Mouse (Mus musculus) midbrain, embryonic 10.5 days (tissue): ENCODE results near the gene Ciao1. TPM values are rescaled to one million over a fixed set of nuclear protein-coding genes. Genes with fewer than 3 reads are reported as not detected.
"Not testable (repeated sequence)": the region's sequence is repeated elsewhere in the genome, so short reads cannot be mapped to it uniquely, and the experiment has no call there.

Experiments used
- DNase-seq: peaks from one replicate; pipeline ENCODE4 v3.0.0-alpha.2; 2017; ENCODE audit warnings: low spot score
- H3K27ac ChIP-seq: fragments of 300-500 bp; sonication (generic); replicated peaks from 2 replicates; pipeline ENCODE4 v1.5.1; 2016; ENCODE audit warnings: mild to moderate bottlenecking
- H3K27me3 ChIP-seq: fragments of 300-500 bp; sonication (generic); 2 replicates; pipeline ENCODE4 v1.6.1; 2016; ENCODE audit warnings: low read depth, mild to moderate bottlenecking; ENCODE audit not compliant: poor library complexity, severe bottlenecking
- H3K36me3 ChIP-seq: fragments of 300-500 bp; sonication (generic); 2 replicates; pipeline ENCODE4 v1.6.1; 2016; ENCODE audit warnings: mild to moderate bottlenecking, moderate library complexity
- H3K4me1 ChIP-seq: fragments of 300-500 bp; sonication (generic); 2 replicates; pipeline ENCODE4 v1.6.1; 2016
- H3K4me3 ChIP-seq: fragments of 300-500 bp; sonication (generic); 2 replicates; pipeline ENCODE4 v1.5.1; 2016; ENCODE audit warnings: mild to moderate bottlenecking, moderate library complexity
- H3K9me3 ChIP-seq: fragments of 300-500 bp; sonication (generic); replicated peaks from 2 replicates; pipeline ENCODE4 v1.6.1; 2016; ENCODE audit warnings: mild to moderate bottlenecking
- WGBS: fragments of 180-500 bp; shearing (Covaris S2); methylation state at CpG from one replicate; pipeline ENCODE4 v1.1.7; 2016; 5-methylcytosine and 5-hydroxymethylcytosine counted together
- polyA plus RNA-seq: library from polyadenylated mRNA; unstranded; fragments of >200 nt; fragmentation: Nextera tagmentation; extraction: Ambion mirVana; gene quantifications from 2 replicates; pipeline ENCODE4 v1.2.1, GENCODE M21; 2016

Gene Ciao1
- polyA plus RNA-seq = 46.3 and 56.2 TPM in 2 replicates

DNA sequence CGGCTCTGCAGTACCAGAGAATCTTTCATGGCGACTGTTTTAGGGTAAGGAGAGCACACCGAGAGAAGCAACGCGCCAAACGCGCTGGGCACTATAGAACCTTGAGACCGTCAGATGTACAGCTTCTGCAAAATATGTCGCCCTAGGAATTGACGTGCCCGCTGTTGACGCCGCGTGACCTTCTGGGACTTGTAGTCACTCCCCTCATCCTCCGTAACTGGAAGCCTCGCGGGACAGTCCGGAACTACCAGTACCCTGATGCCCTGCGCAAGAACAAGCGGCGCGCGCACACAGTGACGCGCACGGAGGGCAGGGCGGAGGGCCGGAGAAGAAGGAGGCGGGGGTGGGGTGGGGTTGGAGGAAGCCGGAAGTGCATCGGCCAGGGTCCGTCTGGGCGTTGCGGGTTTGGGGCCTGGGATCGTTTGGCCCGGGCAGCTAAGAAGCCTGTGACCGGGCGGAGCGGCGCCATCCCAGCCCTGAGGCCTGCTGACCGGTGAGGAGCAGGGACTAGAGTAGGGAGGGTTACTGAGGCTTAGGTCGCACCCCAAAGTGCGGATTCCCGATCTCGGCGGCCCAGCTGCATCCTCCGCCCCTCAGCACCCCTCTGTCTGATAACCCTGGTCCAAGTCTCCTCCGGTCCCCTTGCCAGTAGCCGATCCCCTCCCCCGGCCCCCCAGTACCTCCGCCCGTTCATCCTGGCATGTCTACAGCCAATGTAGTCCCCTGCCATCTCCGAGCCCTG, at the start of gene Ciao1, which contains the start of gene Tmem127:
TSS of gene Ciao1 (minus strand) at position 225 of the 742 bp plus-strand sequence.
TSS of gene Tmem127 (plus strand) at position 317 of the 742 bp plus-strand sequence.
- peaks cover 48% of the 10 kb centered on the region for H3K36me3 ChIP-seq
- no peaks in the 10 kb centered on the region for H3K9me3 ChIP-seq
- H3K4me1 ChIP-seq = peaks cover 27% of the 10 kb centered on the region
- peak within 1 kb of the TSS; percentile 85 for H3K27ac ChIP-seq
- WGBS = under 1% methylated on average over 53 of the region's 53 CpGs
- peak within 1 kb of the TSS; percentile 98 for H3K4me3 ChIP-seq
- no peaks in the 10 kb centered on the region for H3K27me3 ChIP-seq
- DNase-seq = peak; percentile 99

DNA sequence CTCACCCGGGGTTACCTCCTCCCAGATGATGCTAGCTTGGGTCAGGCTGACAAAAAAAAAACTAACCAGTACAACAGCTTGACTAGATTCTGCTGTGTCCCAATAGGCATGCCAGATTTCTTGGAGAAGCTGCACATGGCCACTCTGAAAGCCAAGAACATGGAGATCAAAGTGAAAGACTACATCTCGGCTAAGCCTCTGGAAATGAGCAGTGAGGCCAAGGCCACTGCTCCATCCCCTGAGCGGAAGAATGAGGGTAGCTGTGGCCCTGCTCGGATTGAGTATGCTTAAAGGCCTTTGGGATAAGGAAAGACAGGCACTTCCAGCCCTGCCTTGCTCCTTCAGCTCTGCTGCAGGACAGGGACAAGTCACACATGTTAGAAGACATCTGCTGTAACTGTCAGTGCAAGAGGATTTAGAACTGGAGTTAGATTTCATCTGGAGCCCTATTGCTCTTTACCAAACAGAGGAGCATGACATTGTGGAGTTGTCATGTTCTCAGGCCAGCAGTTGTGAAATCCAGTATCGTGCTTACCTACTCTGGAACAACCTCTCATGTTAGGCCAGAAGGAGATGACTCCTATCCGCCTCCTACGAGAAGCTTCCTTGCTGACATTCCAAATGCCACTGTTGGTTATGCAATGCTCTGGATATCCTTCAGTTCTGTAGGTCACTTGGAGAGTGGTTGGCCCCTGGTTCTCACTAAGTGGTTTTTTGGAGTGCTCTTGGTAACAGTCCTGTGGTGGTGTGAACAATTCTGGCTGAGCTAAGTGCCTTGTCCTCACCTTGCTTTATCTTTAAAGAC, 49.6 kb upstream of the Ciao1 start:
- 92% methylated on average over 7 of the region's 7 CpGs for WGBS
- no peaks in the 10 kb centered on the region for H3K27me3 ChIP-seq
- H3K9me3 ChIP-seq = no peaks in the 10 kb centered on the region
- peaks cover 98% of the 10 kb centered on the region for H3K36me3 ChIP-seq
- H3K4me1 ChIP-seq = no peaks in the 10 kb centered on the region
- DNase-seq = no peak
- H3K4me3 ChIP-seq = no peak overlapping the region
- H3K27ac ChIP-seq = no peak overlapping the region

DNA sequence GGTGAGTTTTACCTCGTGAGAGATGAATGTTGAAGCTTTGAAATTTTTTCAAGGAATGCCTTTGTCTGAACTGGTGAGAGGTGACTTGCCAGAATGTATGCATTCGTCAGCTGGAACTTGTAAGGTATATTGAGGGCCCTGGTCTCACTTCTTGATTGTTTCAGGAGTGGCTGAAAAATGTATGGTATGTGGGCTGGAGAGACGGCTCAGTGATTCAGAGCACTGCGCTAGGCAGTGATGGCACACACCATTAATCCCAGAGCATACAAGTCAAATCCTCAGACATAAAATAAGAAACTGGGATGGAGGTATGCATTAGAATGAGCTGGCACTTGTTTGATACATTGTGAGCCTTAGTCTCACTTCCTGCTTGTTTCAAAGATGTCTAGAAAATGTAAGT, 44.6 kb upstream of the Ciao1 start:
- Histone ChIP-seq H3K4me1 (no peaks in the 10 kb centered on the region), H3K27ac (no peak overlapping the region), H3K36me3 (peaks cover 84% of the 10 kb centered on the region), H3K4me3 (no peak overlapping the region), H3K9me3 (no peaks in the 10 kb centered on the region), H3K27me3 (no peaks in the 10 kb centered on the region)
- WGBS = 85% methylated on average over 4 of the region's 4 CpGs
- no peak for DNase-seq

DNA sequence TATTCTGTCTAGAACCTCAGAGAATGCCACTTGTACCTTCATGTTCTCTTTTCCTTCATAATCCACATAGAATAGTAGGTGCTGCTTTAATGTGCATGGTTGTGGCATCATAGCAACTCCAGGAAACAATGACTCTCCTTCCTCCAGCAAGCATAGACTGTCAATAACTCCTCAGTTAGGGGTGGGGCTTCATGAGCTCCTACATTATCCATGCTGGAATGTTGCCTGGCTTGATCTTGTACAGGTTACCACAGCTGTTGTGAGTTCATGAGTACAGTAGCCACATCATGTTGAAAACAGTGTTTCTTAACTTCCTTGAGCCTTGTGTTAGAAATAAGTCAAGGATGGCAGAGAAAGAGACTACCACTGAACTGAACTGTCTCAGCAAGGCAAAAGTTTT, 30.5 kb upstream of the Ciao1 start:
- Histone ChIP-seq H3K9me3 (no peaks in the 10 kb centered on the region), H3K27ac (no peak overlapping the region), H3K36me3 (no peaks in the 10 kb centered on the region), H3K4me3 (no peak overlapping the region), H3K4me1 (peaks cover 7% of the 10 kb centered on the region), H3K27me3 (no peaks in the 10 kb centered on the region)
- DNase-seq = no peak

DNA sequence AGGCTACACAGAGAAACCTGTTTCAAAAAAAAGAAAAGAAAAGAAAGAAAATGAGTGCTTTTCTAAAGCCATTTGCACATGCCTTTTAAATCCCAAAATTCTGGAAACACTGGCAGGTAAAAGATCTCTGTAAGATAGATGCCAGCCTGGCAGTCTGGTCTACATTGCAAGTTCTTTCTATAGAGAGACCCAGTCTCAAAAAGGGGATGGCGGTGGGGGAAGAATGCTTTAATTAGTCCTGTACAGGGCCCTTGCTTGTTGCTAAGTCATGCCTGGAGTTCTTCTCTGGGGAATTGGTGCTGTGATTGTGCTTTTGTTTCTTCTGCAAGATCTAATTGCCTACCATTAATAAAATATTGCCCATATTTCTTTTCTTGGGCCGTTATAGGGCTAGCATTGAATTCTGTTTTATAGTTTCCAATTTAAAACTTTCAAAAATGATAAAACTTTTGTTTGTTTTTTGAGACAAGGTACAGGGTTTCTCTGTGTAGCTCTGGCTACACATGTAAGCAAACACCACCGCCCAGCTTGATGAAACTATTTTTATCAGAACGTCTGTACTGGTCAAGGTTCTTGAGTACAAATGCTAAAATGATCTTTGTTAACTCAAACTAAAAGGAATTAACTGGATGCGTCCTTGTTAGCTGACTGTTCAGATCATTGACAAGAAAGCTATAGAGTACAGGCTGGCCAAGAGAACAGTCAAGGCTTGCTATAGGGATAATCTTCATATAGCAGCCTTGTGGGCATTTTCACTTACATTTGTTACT, 28.1 kb upstream of the Ciao1 start:
- no peak for DNase-seq
- H3K27me3 ChIP-seq = no peaks in the 10 kb centered on the region
- 87% methylated on average over 5 of the region's 5 CpGs for WGBS
- no peaks in the 10 kb centered on the region for H3K9me3 ChIP-seq
- no peak overlapping the region for H3K4me3 ChIP-seq
- H3K4me1 ChIP-seq = peaks cover 16% of the 10 kb centered on the region
- H3K27ac ChIP-seq = no peak overlapping the region
- peaks cover 8% of the 10 kb centered on the region for H3K36me3 ChIP-seq

DNA sequence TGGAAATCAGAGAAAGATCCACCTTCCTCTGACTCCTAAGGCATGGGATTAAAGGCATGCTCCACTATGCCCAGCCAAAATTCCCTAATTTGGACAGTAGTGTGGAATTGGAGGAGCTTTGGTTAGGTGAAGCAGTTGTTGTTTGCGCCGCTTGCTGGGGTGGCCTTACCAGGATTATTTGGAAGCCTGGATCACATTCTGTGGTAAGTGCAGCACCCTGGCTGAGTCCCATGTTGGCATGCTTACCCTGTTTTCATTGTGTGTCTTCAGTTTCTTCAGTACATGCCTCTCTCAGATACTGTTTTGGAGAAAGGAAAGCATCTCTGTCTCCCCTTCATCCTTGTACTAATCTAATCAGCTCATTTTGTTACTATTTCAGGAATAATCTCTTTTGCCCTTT, 27.0 kb upstream of the Ciao1 start:
- 94% methylated on average over 2 of the region's 2 CpGs for WGBS
- no peaks in the 10 kb centered on the region for H3K27me3 ChIP-seq
- H3K36me3 ChIP-seq = peaks cover 8% of the 10 kb centered on the region
- peaks cover 19% of the 10 kb centered on the region for H3K4me1 ChIP-seq
- DNase-seq = no peak
- no peak overlapping the region for H3K27ac ChIP-seq
- H3K4me3 ChIP-seq = no peak overlapping the region
- H3K9me3 ChIP-seq = no peaks in the 10 kb centered on the region

DNA sequence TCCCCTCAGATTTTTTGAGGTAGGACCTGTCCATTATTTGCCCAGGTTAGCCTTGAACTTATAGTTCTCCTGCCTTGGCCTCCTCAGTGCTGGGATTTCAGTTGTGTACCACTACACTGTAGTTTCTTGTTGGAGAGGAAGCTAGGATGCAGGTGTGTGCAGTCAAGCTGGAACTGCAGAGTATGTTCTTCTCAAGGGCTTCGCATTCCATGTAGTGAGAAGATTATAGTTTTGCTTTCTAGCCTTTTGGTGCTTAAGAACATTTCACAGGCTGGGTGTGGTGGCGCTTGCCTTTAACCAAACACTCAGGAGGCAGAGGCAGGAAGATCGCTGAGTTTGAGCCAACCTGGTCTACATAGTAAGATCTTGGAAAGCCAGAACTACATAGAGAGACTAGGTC, 25.2 kb upstream of the Ciao1 start:
- Histone ChIP-seq H3K36me3 (peaks cover 8% of the 10 kb centered on the region), H3K27ac (no peak overlapping the region)
- 97% methylated on average over 3 of the region's 3 CpGs for WGBS

DNA sequence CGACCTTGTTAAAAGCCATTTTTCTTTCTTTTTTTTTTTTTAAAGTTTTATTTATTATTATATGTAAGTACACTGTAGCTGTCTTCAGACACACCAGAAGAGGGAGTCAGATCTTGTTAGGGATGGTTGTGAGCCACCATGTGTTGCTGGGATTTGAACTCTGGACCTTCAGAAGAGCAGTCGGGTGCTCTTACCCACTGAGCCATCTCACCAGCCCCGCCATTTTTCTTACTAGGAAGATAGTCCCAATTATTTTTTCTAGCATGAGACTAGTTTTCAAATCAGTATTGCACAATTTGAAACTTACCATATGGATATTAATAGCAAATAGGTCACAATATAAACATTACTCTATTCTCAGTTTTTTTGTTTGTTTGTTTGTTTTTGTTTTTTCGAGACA, 24.4 kb upstream of the Ciao1 start:
- 89% methylated on average over 4 of the region's 4 CpGs for WGBS
- H3K9me3 ChIP-seq, H3K27ac ChIP-seq, H3K36me3 ChIP-seq, H3K27me3 ChIP-seq, DNase-seq: not testable (repeated sequence)
- H3K4me1 ChIP-seq = peaks cover 21% of the 10 kb centered on the region
- peak overlapping the region; percentile 97; the same call in 1 of the 2 replicates for H3K4me3 ChIP-seq

More for the DNA sequence above, 25.2 kb upstream of the Ciao1 start:
- H3K4me3 ChIP-seq = no peak overlapping the region
- no peak for DNase-seq
- no peaks in the 10 kb centered on the region for H3K9me3 ChIP-seq
- no peaks in the 10 kb centered on the region for H3K27me3 ChIP-seq
- peaks cover 21% of the 10 kb centered on the region for H3K4me1 ChIP-seq

DNA sequence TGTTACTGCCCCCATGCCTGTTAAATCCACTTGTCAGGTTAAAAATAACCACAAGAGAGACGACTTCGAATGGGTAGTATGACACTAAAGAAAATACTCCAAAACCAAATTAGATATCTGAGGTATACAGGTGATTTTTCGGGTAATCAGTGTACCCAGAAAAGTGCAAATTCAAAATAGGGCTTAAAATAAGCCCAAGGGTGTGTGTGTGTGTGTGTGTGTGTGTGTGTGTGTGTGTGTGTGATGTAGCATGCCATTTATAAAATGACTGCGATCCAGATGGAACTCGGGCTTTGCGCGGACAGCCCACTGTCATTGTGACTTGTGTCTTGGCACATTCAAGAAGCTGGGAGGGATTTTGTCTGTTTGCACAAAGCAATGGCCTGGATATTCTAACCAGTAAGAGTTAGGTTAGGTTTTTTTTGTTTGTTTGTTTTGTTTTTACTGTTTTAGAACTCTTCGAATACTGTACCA, 23.5 kb upstream of the Ciao1 start:
- DNase-seq = peak; percentile 16
- WGBS = 27% methylated on average over 8 of the region's 8 CpGs
- Histone ChIP-seq H3K4me3 (peak overlapping the region; percentile 97), H3K36me3 (peaks cover 8% of the 10 kb centered on the region), H3K27ac (peak overlapping the region; percentile 97), H3K27me3 (no peaks in the 10 kb centered on the region), H3K4me1 (peaks cover 21% of the 10 kb centered on the region), H3K9me3 (no peaks in the 10 kb centered on the region)

DNA sequence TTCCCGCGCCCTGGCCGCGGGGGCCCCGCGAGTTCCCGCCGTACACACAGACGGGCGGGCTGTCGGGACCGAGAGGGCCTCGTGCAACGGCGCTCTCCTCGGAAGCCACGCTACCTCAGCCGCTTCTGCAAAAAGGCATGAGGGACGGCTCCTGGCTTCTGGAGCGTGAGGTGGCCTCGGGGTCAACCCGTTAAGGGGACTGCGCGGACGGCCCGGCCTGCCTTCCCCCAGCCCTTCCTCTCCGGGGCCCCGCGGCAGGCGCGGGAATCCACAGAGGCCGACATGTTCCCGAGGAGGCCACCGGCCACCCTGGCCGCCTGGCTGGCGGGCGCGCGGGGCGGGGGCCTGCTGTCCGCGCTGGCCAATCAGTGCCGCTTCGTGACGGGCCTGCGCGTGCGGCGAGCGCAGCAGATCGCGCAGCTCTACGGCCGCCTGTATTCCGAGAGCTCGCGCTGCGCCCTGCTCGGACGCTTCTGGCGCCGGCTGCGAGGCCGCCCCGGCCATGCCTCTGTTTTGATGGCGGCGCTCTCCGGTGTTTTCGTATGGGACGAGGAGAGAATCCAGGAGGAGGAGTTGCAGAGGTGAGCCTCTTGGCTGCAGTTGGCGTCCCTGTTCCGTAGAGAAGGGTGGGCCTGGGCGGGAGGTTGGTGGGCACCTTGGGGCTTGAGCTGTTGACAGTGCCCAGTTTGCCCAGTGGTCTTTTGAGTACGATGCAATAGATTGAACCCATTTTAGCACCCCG, 22.9 kb upstream of the Ciao1 start:
- H3K36me3 ChIP-seq = peaks cover 8% of the 10 kb centered on the region
- peak overlapping the region; percentile 97 for H3K27ac ChIP-seq
- H3K27me3 ChIP-seq = no peaks in the 10 kb centered on the region
- WGBS = under 1% methylated on average over 75 of the region's 75 CpGs
- H3K4me1 ChIP-seq = peaks cover 21% of the 10 kb centered on the region
- no peaks in the 10 kb centered on the region for H3K9me3 ChIP-seq
- DNase-seq = peak; percentile 86
- H3K4me3 ChIP-seq = peak overlapping the region; percentile 97

DNA sequence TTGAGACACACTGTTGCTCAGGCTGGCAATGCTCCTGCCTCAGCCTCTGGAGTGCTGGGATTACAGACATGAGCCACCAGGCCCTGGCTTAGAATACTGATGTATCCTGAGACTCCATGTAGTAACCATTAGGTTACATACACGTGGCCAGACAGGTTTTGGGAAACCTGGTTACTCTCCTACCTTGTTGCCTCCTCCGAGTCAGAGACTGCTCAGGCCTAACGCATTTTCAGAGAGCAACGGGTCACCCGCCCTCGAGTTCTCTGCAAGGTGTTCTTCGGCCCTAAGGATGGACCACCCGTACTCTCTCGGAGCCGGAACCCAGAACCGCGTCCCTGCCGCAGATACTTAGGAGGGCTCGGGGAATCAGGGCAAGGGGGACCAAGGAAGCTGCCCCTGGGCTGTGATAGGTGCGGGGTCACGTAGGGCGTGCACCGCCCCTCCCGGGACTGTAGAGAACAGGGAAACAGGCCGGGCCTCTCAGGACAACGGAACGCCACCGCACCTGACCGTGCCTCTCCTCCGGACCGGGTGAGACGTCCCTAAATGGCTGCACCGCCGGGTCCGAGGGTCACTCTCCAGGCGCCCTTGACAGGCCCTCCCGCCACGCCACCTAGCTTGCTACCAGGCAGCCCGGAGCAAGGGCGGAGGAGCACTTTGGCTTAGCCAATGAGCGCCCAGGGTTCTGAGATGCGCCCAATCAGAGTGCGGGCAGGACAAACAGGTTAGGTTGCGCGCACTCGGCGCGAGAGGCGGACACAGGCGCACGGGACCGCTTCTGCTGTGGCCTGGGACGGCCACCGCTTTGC, 22.1 kb upstream of the Ciao1 start, which contains the start of gene Stard7:
TSS of gene Stard7 (plus strand) at position 728 of the 809 bp plus-strand sequence.
- Histone ChIP-seq H3K36me3 (peaks cover 8% of the 10 kb centered on the region), H3K27ac (peak within 1 kb of the TSS; percentile 97), H3K4me3 (peak within 1 kb of the TSS; percentile 97), H3K9me3 (no peaks in the 10 kb centered on the region), H3K27me3 (no peaks in the 10 kb centered on the region), H3K4me1 (peaks cover 17% of the 10 kb centered on the region)
- DNase-seq = peak; percentile 97
- WGBS = under 1% methylated on average over 49 of the region's 49 CpGs
